Mouse (Mus musculus) activated CD4-positive, CD25-positive, alpha-beta regulatory T cell (primary cell): Measurements from ENCODE around the gene Krtap4-2. TPM values are rescaled to one million over a fixed set of nuclear protein-coding genes. Genes with fewer than 3 reads are reported as not detected.

Experiments used
- polyA plus RNA-seq, 2 experiments: library from polyadenylated mRNA; unstranded; fragments of 100-300 nt; shearing (Covaris generic); gene quantifications; one replicate each; pipeline ENCODE4 v1.2.1; 2017

Gene Krtap4-2
- polyA plus RNA-seq: not detected

GRCm38 (mm10) chr11:99634653-99635134 is at the start of gene Krtap4-2:
Gene Krtap4-2 (minus strand): TSS chr11:99635084.

GRCm38 (mm10) chr11:99665860-99666259 is 31.0 kb upstream of the Krtap4-2 start, which contains the start of gene Krtap4-6:
Gene Krtap4-6 (minus strand): TSS chr11:99665960.

GRCm38 (mm10) chr11:99658467-99659010 is 23.7 kb upstream of the Krtap4-2 start, which contains the start of gene Gm11563:
Gene Gm11563 (minus strand): TSS chr11:99658960.

GRCm38 (mm10) chr11:99650136-99650535 is 15.3 kb upstream of the Krtap4-2 start, which contains the start of gene Gm11555:
Gene Gm11555 (minus strand): TSS chr11:99650236.

GRCm38 (mm10) chr11:99643635-99644139 is 8.8 kb upstream of the Krtap4-2 start, which contains the start of gene Krtap4-7:
Gene Krtap4-7 (minus strand): TSS chr11:99644089.

GRCm38 (mm10) chr11:99628138-99628537 is 6.7 kb downstream of the Krtap4-2 start, which contains the start of gene Krtap4-1:
Gene Krtap4-1 (minus strand): TSS chr11:99628238.

GRCm38 (mm10) chr11:99620335-99620734 is 14.5 kb downstream of the Krtap4-2 start, which contains the start of gene Gm11562:
Gene Gm11562 (minus strand): TSS chr11:99620435.

GRCm38 (mm10) chr11:99614796-99615363 is 20.0 kb downstream of the Krtap4-2 start, which contains the start of gene Krtap2-4:
Gene Krtap2-4 (minus strand): TSS chr11:99614846.

GRCm38 (mm10) chr11:99610089-99610488 is 24.8 kb downstream of the Krtap4-2 start, which contains the start of gene Gm11937:
Gene Gm11937 (minus strand): TSS chr11:99610189.

GRCm38 (mm10) chr11:99603208-99603607 is 31.7 kb downstream of the Krtap4-2 start, which contains the start of gene Gm11938:
Gene Gm11938 (minus strand): TSS chr11:99603308.

GRCm38 (mm10) chr11:99597742-99598141 is 37.1 kb downstream of the Krtap4-2 start, which contains the start of gene Krtap9-3:
Gene Krtap9-3 (minus strand): TSS chr11:99598105.

GRCm38 (mm10) chr11:99590981-99591380 is 43.9 kb downstream of the Krtap4-2 start, which contains the start of gene Krtap1-3:
Gene Krtap1-3 (minus strand): TSS chr11:99591339.

Other genes starting within 250 kb of the Krtap4-2 start
- gene Krt10, start 245.7 kb downstream of the Krtap4-2 start, polyA plus RNA-seq: 1 to 10 TPM; 8.0 to 9.9 TPM
- gene Krt12, start 212.8 kb downstream of the Krtap4-2 start, polyA plus RNA-seq: under 1 TPM in 1 of 2 experiments, not detected in 1; 0.11 TPM
- gene Krt20, start 196.9 kb downstream of the Krtap4-2 start, polyA plus RNA-seq: not detected
- not detected for gene Krt23, start 141.9 kb downstream of the Krtap4-2 start, polyA plus RNA-seq
- gene Krt39, start 113.7 kb downstream of the Krtap4-2 start, polyA plus RNA-seq: under 1 TPM in 1 of 2 experiments, not detected in 1; 0.36 TPM
- under 1 TPM in 1 of 2 experiments, not detected in 1; 0.38 TPM for gene Krt40, start 91.9 kb downstream of the Krtap4-2 start, polyA plus RNA-seq
- gene Krtap3-3, start 84.2 kb downstream of the Krtap4-2 start, polyA plus RNA-seq: not detected
- not detected for gene Krtap3-2, start 78.2 kb downstream of the Krtap4-2 start, polyA plus RNA-seq
- gene Gm11939, start 75.6 kb downstream of the Krtap4-2 start, polyA plus RNA-seq: 1 to 10 TPM in 1 of 2 experiments, not detected in 1; 1.1 TPM
- gene Krtap3-1, start 68.5 kb downstream of the Krtap4-2 start, polyA plus RNA-seq: not detected
- not detected for gene Krtap1-5, start 54.1 kb downstream of the Krtap4-2 start, polyA plus RNA-seq
- gene Krtap1-4, start 51.4 kb downstream of the Krtap4-2 start, polyA plus RNA-seq: not detected
- gene Krtap1-3, start 43.7 kb downstream of the Krtap4-2 start, polyA plus RNA-seq: under 1 TPM in 1 of 2 experiments, not detected in 1; 0.27 TPM
- gene Krtap9-3, start 37.0 kb downstream of the Krtap4-2 start, polyA plus RNA-seq: not detected
- not detected for gene Gm11938, start 31.8 kb downstream of the Krtap4-2 start, polyA plus RNA-seq
- not detected for gene Gm11937, start 24.9 kb downstream of the Krtap4-2 start, polyA plus RNA-seq
- gene Krtap2-4, start 20.2 kb downstream of the Krtap4-2 start, polyA plus RNA-seq: not detected
- not detected for gene Gm11562, start 14.6 kb downstream of the Krtap4-2 start, polyA plus RNA-seq
- not detected for gene Krtap4-1, start 6.8 kb downstream of the Krtap4-2 start, polyA plus RNA-seq
- gene Krtap4-7, start 9.0 kb upstream of the Krtap4-2 start, polyA plus RNA-seq: not detected
- gene Gm11555, start 15.2 kb upstream of the Krtap4-2 start, polyA plus RNA-seq: not detected
- not detected for gene Gm11563, start 23.9 kb upstream of the Krtap4-2 start, polyA plus RNA-seq
- not detected for gene Krtap4-6, start 30.9 kb upstream of the Krtap4-2 start, polyA plus RNA-seq
- gene Gm14190, start 55.7 kb upstream of the Krtap4-2 start, polyA plus RNA-seq: not detected
- gene Gm14180, start 99.2 kb upstream of the Krtap4-2 start, polyA plus RNA-seq: not detected
- under 1 TPM in 1 of 2 experiments, not detected in 1; 0.32 TPM for gene Gm11595, start 137.8 kb upstream of the Krtap4-2 start, polyA plus RNA-seq
- gene Krtap4-8, start 145.6 kb upstream of the Krtap4-2 start, polyA plus RNA-seq: not detected
- gene Krtap4-9, start 150.1 kb upstream of the Krtap4-2 start, polyA plus RNA-seq: not detected
- not detected for gene Gm11596, start 158.4 kb upstream of the Krtap4-2 start, polyA plus RNA-seq
- not detected for gene Gm11569, start 163.8 kb upstream of the Krtap4-2 start, polyA plus RNA-seq
- gene Gm11554, start 169.4 kb upstream of the Krtap4-2 start, polyA plus RNA-seq: not detected
- not detected for gene Krtap4-13, start 174.8 kb upstream of the Krtap4-2 start, polyA plus RNA-seq
- not detected for gene Gm11564, start 180.6 kb upstream of the Krtap4-2 start, polyA plus RNA-seq
- gene 2300003K06Rik, start 203.0 kb upstream of the Krtap4-2 start, polyA plus RNA-seq: not detected
- gene Krtap4-16, start 216.5 kb upstream of the Krtap4-2 start, polyA plus RNA-seq: not detected
- under 1 TPM in 1 of 2 experiments, not detected in 1; 0.55 TPM for gene Gm11568, start 222.8 kb upstream of the Krtap4-2 start, polyA plus RNA-seq
- not detected for gene Gm11559, start 229.4 kb upstream of the Krtap4-2 start, polyA plus RNA-seq
- not detected for gene Krtap9-1, start 238.3 kb upstream of the Krtap4-2 start, polyA plus RNA-seq
- not detected for gene Gm11567, start 244.1 kb upstream of the Krtap4-2 start, polyA plus RNA-seq